Mouse (Mus musculus) monocyte, adult 5-6 weeks (primary cell): Measurements from ENCODE around the gene Ttc39b. TPM values are rescaled to one million over a fixed set of nuclear protein-coding genes. Genes with fewer than 3 reads are reported as not detected.

Source experiments
- ATAC-seq: fragments of 153-309, 156-312 bp; replicated peaks from 2 replicates; pipeline ENCODE4 v1.8.0; 2017; ENCODE audit warnings: mild to moderate bottlenecking; ENCODE audit not compliant: low TSS enrichment, insufficient number of reproducible peaks, severe bottlenecking, poor library complexity, low FRiP score
- total RNA-seq: library from RNA; stranded (forward); fragments of 200-1000, 200-491, 200-594 nt; gene quantifications from 3 replicates; pipeline ENCODE4 v1.2.3, GENCODE M21; 2017

Ttc39b gene
- total RNA-seq, 1 experiment from 2014 or later: 21.4 TPM

GRCm38 (mm10) chr4:83323201-83323903 lies 703 bp downstream of the Ttc39b start:
- ATAC-seq: no peak

- no peak for ATAC-seq
These were observed 4.3 kb downstream of the Ttc39b start for GRCm38 (mm10) chr4:83319736-83320135.

GRCm38 (mm10) chr4:83318758-83319157 lies 5.3 kb downstream of the Ttc39b start:
- no peak for ATAC-seq

- no peak for ATAC-seq
These were observed 6.2 kb downstream of the Ttc39b start for GRCm38 (mm10) chr4:83317826-83318348.

GRCm38 (mm10) chr4:83316718-83317117 lies 7.3 kb downstream of the Ttc39b start:
- no peak for ATAC-seq

GRCm38 (mm10) chr4:83315930-83316329 lies 8.1 kb downstream of the Ttc39b start:
- ATAC-seq: no peak

- peak; percentile 51 for ATAC-seq
These were observed 8.9 kb downstream of the Ttc39b start for GRCm38 (mm10) chr4:83314922-83315881.

- ATAC-seq: 0 out of 2 replicates have a peak, but pooled peaks have one; percentile 40
These were observed 9.7 kb downstream of the Ttc39b start for GRCm38 (mm10) chr4:83314261-83314793.

GRCm38 (mm10) chr4:83312336-83312735 lies 11.7 kb downstream of the Ttc39b start:
- ATAC-seq: no peak

- ATAC-seq: no peak
These were observed 12.6 kb downstream of the Ttc39b start for GRCm38 (mm10) chr4:83311481-83311880.

- ATAC-seq: no peak
These were observed 13.1 kb downstream of the Ttc39b start for GRCm38 (mm10) chr4:83310990-83311389.

GRCm38 (mm10) chr4:83308914-83309313 lies 15.1 kb downstream of the Ttc39b start:
- no peak for ATAC-seq

- ATAC-seq: no peak
These were observed 16.2 kb downstream of the Ttc39b start for GRCm38 (mm10) chr4:83307686-83308469.

- no peak for ATAC-seq
These were observed 17.2 kb downstream of the Ttc39b start for GRCm38 (mm10) chr4:83306879-83307278.

GRCm38 (mm10) chr4:83305099-83305498 lies 19.0 kb downstream of the Ttc39b start:
- no peak for ATAC-seq

- ATAC-seq: peak; percentile 71; the same call in 1 of the 2 replicates
These were observed 20.9 kb downstream of the Ttc39b start for GRCm38 (mm10) chr4:83302887-83303827.

- no peak; the same call in 1 of the 2 replicates for ATAC-seq
These were observed 21.8 kb downstream of the Ttc39b start for GRCm38 (mm10) chr4:83302123-83302737.
